In genomic region chr7:19242005-19242404, GRCm38 (mm10) we compare ENCODE assay signal across 16 mouse cellular contexts. TPM values are rescaled to one million over a fixed set of nuclear protein-coding genes. Genes with fewer than 3 reads are reported as not detected.
"Had no signal": no experiment of that assay in that cellular context is flagged by ENCODE, and none has a peak within 500 bp of the region (broad histone marks: within the 10 kb centered on the region; RNA-seq: fewer than 3 reads in every experiment).

No protein-coding gene starts in this region.

- H3K4me2 ChIP-seq: neural tube, embryonic 15.5 days; stomach, embryonic 15.5 days had no signal

- H3K9ac ChIP-seq: neural tube, embryonic 15.5 days; stomach, embryonic 15.5 days had no signal

- H3K9me3 ChIP-seq: neural tube, embryonic 15.5 days; stomach, embryonic 15.5 days had no signal

- H3K27me3 ChIP-seq: neural tube, embryonic 15.5 days; stomach, embryonic 15.5 days had no signal

- H3K4me3 ChIP-seq: neural tube, embryonic 15.5 days; stomach, embryonic 15.5 days had no signal

- H3K27ac ChIP-seq: neural tube, embryonic 15.5 days; stomach, embryonic 15.5 days had no signal

- DNase-seq: retina, postnatal 1 day; right cerebral cortex, adult 18-20 months; right cerebral cortex, postnatal 14 days; right cerebral cortex, postnatal 25 days; right cerebral cortex, postnatal 4 days; spleen, adult 18-20 months; thymus, adult 18-20 months; thymus, adult 2 months; thymus, postnatal 14 days; thymus, postnatal 25 days; thymus, postnatal 36 days; thymus, postnatal 4 days had no signal

RNA-seq across cellular contexts. Expression of gene Gpr4, which starts 29.7 kb away (rescaled TPM):
- total RNA-seq: neutrophil, adult 5-6 weeks had no signal

RNA-seq across cellular contexts. Expression of gene Ppm1n, which starts 37.9 kb away (rescaled TPM):
- total RNA-seq: neutrophil, adult 5-6 weeks had no signal
- polyA plus RNA-seq: stomach, embryonic 14.5 days had no signal

RNA-seq across cellular contexts. Expression of gene Rtn2, which starts 40.4 kb away (rescaled TPM):
- total RNA-seq: neutrophil, adult 5-6 weeks had no signal
